Mouse (Mus musculus) urinary bladder, postnatal 36 days (tissue): ENCODE data around the gene Rhox6.
"Not testable (repeated sequence)": the region's sequence is repeated elsewhere in the genome, so short reads cannot be mapped to it uniquely, and the experiment has no call there.

ENCODE experiments used
- DNase-seq, 2 experiments: peaks; one replicate each; pipeline ENCODE4 v3.0.0; 2022; ENCODE audit warnings: low spot score in 2 of 2, mixed read lengths in 1 of 2

Gene Rhox6

DNA sequence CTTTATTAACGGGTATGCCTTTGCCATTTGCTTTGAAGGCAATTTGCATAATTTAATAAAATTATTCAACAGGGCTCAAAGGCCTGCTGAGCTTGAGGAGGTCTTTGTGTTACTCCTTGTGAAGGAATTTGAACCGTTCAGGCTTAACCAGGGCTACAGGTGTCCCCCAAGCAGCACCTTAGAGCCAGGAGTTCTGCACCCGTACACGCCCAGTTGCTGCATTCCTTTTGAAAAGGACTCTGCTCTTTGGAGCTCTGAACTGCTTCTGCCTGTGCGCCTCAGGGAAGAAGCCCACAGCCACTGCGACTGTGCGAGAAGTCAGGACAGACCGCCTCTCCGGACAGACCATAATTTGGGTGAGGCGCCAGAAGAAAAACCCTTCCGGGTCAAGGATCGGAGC lies at the start of gene Rhox6:
TSS of gene Rhox6 (plus strand) at position 301 of the 400 bp plus-strand sequence.
- not testable (repeated sequence) for DNase-seq

DNA sequence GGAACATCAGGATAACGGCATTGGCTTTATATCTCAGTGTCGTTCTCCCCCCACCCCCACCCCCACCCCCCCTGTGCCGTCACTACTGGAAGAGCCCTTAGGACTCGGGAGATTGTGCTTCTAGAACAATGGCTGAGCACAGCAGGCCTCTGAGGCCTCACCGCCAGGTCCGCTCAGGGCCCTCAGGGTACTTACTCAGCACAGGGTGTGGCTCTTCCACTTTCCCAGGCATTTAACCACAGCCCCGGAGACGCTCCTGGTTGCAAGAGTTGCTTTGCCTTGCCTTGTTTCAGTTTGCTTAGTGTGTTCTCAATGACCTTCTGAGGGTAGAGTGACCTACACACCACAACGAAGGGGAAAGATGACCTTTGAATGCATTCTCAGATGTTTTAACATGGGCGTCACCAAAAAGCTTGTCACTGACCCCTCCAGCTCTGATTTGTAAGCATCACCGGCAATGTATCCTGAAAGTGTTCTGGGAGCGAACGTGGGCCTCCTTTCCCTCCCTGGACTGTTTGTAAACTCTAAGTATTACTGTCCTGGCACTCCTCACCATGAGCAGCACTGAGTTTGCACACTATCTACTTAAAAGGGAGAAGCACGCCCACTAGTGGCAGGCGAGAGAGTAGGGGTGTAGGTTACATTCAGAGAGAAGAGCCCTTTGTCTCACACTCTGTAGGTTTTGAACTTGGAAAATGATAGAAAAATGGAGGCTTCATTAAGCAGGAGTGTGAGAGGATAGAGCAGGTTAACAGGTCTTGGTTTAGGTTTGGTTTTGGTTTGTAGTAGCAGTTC lies 19.2 kb upstream of the Rhox6 start:
- no peak for DNase-seq

DNA sequence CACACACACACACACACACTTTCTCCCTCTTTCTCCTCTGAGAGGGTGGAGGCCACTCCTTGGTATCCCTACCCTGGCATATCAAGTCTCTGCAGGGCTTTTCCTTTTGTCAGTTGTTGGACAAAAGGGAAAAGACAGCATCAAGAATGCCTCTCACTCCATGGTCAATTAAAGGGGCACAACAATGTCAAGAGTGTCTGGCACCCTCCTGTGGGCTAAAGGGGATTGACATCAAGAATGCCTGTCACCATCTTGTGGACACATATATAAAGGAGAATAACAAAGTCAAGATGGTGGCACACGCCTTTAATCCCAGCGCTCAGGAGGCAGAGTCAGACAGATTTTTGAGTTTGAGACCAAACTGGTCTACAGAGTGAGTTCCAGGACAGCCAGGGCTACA lies 17.3 kb upstream of the Rhox6 start:
- no peak for DNase-seq

DNA sequence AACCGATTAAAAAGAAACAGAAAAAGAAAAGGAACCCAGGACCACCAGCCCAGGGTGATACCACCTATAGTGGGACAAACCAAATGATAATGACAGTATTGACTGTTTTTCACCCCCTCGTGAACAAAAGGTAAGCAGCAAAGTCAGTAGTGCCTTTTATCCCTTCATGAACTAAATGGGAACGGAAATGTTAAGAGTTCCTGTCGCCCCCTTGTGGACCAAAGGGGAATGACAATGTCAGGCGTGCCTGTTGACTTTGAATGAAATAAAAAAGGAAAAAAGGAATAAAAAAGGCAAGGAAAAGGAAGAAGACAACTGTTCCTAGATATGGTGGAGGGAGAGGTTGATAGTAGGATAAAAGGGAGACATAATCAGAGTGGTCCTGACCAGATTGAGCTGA lies 15.5 kb upstream of the Rhox6 start:
- DNase-seq: no peak

DNA sequence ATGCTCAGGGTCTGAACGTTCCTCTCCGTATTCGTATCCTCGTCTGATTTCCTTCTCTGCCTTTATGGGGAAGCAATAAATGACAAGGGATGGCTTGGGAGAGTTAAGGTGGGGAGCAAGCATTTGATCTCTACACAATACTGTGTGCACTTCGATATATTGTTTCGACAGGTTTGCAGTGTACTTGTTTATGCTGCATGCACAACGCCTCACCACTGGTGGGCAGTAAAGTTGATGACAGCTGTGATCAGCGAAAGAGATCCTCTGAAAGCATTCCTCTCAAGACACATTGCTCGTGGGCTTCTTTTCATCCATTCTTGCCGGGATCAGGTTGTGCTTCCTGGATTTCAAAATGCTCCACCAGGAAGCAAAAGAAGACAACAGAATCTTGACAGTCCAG lies 11.0 kb upstream of the Rhox6 start:
- DNase-seq: no peak

DNA sequence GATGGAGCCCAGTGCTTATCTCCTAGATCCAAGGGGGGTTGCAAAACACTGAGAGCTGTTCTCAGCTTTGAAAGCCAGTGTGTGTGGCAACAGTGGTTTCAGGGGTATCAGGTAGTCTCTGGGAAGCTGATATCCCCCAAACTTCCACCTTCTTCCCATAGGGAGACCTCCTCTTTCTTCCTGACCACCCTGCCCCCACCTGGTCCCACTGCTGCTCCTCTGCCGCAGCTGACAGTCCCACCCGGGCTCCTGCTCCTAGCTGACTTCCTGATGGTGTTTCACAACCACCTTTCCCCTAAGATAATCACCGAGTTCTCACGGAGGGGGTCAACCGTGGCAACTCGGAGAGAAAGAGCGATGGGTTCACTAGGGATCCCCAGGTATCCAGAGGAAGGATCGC lies 4.7 kb downstream of the Rhox6 start, which contains the start of gene Rhox7a:
TSS of gene Rhox7a (plus strand) at position 301 of the 400 bp plus-strand sequence.
- DNase-seq: not testable (repeated sequence)

DNA sequence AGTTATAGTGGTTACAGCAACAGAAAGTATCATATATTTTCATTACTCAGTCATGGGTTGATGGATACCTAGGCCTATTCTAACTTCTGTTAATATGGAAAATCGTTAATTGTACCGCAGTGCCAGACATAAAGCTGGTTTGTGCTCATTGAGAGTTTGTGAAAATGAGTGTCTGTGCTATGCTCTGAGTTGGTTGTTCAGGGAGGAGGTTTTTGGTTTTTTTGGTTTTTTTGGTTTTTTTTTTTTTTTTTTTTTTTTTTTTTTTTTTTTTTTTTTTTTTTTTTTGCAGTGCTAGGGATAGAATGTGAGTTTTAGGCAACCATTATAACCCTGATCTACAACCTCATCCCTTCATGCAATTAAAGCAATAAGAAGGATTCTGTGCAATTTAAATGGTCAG lies 44.9 kb downstream of the Rhox6 start:
- no peak for DNase-seq

DNA sequence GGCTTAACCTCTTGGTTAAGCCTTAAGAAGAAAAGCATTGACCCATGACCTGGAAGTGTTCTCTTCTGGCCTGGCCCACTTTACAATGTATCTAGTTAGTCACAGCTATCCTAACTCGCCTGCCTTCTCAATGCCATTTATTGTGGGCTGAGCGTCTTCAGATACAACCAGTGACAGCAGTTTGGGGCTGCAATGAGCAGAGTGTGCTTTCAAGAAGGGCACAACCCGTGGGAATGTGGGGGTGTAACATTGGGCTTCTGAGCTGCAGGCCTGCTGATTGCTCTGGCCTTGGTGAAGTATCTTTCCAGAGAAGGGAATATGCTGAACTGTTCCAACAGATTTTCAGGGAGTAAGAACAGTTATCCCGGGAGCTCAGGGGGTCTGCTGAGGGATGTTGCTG lies 52.1 kb downstream of the Rhox6 start, which contains the start of gene Rhox8:
TSS of gene Rhox8 (minus strand) at position 101 of the 400 bp plus-strand sequence.
- DNase-seq: no peak
